Mouse (Mus musculus): ENCODE data around the gene Gm36176.
A peak's percentile ranks its signal among the peaks of the same experiment; 100 is the strongest.
"Not testable (repeated sequence)": the region's sequence is repeated elsewhere in the genome, so short reads cannot be mapped to it uniquely, and the experiment has no call there.

Gene Gm36176

GRCm38 (mm10) chr10:77846503-77846902 is at the start of gene Gm36176:
Gene Gm36176, plus strand, starts transcription at chr10:77846803.
- DNase-seq (ENCODE audit: extremely low spot score): no peak

- no peak for DNase-seq (ENCODE audit: extremely low spot score)
Observed at GRCm38 (mm10) chr10:77797677-77798076, 48.9 kb upstream of the Gm36176 start.

- not testable (repeated sequence) for DNase-seq (ENCODE audit: extremely low spot score)
Observed at GRCm38 (mm10) chr10:77798164-77798920, 48.3 kb upstream of the Gm36176 start.

- no peak for DNase-seq (ENCODE audit: extremely low spot score)
Observed at GRCm38 (mm10) chr10:77798921-77799508, 47.6 kb upstream of the Gm36176 start, which contains the start of gene Gm19668. Gene Gm19668, minus strand, starts transcription at chr10:77799133.

- no peak for DNase-seq (ENCODE audit: extremely low spot score)
Observed at GRCm38 (mm10) chr10:77804095-77804494, 42.5 kb upstream of the Gm36176 start.

GRCm38 (mm10) chr10:77811743-77812142 is 34.9 kb upstream of the Gm36176 start, which contains the start of gene Gm9507:
Gene Gm9507, minus strand, starts transcription at chr10:77811843.
- DNase-seq (ENCODE audit: extremely low spot score): no peak

GRCm38 (mm10) chr10:77814382-77814781 is 32.2 kb upstream of the Gm36176 start, which contains the start of gene Gm2696:
Gene Gm2696, plus strand, starts transcription at chr10:77814682.
- DNase-seq (ENCODE audit: extremely low spot score): no peak

- peak; percentile 14 for DNase-seq (ENCODE audit: extremely low spot score)
Observed at GRCm38 (mm10) chr10:77815514-77815913, 31.1 kb upstream of the Gm36176 start.

- DNase-seq (ENCODE audit: extremely low spot score): no peak
Observed at GRCm38 (mm10) chr10:77818523-77818922, 28.1 kb upstream of the Gm36176 start.

- DNase-seq (ENCODE audit: extremely low spot score): no peak
Observed at GRCm38 (mm10) chr10:77819203-77819602, 27.4 kb upstream of the Gm36176 start.

GRCm38 (mm10) chr10:77826951-77827350 is 19.7 kb upstream of the Gm36176 start, which contains the start of gene Krtap10-4:
Gene Krtap10-4, minus strand, starts transcription at chr10:77827095.
- DNase-seq (ENCODE audit: extremely low spot score): no peak

- DNase-seq (ENCODE audit: extremely low spot score): no peak
Observed at GRCm38 (mm10) chr10:77835647-77836046, 11.0 kb upstream of the Gm36176 start, which contains the start of gene Krtap10-10. Gene Krtap10-10, plus strand, starts transcription at chr10:77835947.

- no peak for DNase-seq (ENCODE audit: extremely low spot score)
Observed at GRCm38 (mm10) chr10:77839006-77839405, 7.6 kb upstream of the Gm36176 start.

- no peak for DNase-seq (ENCODE audit: extremely low spot score)
Observed at GRCm38 (mm10) chr10:77846961-77847360, 358 bp downstream of the Gm36176 start.

GRCm38 (mm10) chr10:77847538-77847937 is 935 bp downstream of the Gm36176 start:
- DNase-seq (ENCODE audit: extremely low spot score): no peak

GRCm38 (mm10) chr10:77852559-77852958 is 6.0 kb downstream of the Gm36176 start, which contains the start of gene Gm10318:
Gene Gm10318, plus strand, starts transcription at chr10:77852859.
- no peak for DNase-seq (ENCODE audit: extremely low spot score)

- DNase-seq (ENCODE audit: extremely low spot score): no peak
Observed at GRCm38 (mm10) chr10:77861675-77862074, 15.1 kb downstream of the Gm36176 start, which contains the start of gene Gm3285. Gene Gm3285, plus strand, starts transcription at chr10:77861975.

- DNase-seq (ENCODE audit: extremely low spot score): peak; percentile 83
Observed at GRCm38 (mm10) chr10:77864067-77864761, 17.6 kb downstream of the Gm36176 start.

- DNase-seq (ENCODE audit: extremely low spot score): no peak
Observed at GRCm38 (mm10) chr10:77864762-77865143, 18.1 kb downstream of the Gm36176 start.

- DNase-seq (ENCODE audit: extremely low spot score): no peak
Observed at GRCm38 (mm10) chr10:77867546-77867945, 20.9 kb downstream of the Gm36176 start.

- DNase-seq (ENCODE audit: extremely low spot score): no peak
Observed at GRCm38 (mm10) chr10:77869651-77870050, 23.0 kb downstream of the Gm36176 start.

- no peak for DNase-seq (ENCODE audit: extremely low spot score)
Observed at GRCm38 (mm10) chr10:77878985-77879384, 32.4 kb downstream of the Gm36176 start.

Measured in embryo, embryonic 9.5 days (tissue).